Comparison of ENCODE assay signal across 8 mouse cellular contexts in the genomic region with DNA sequence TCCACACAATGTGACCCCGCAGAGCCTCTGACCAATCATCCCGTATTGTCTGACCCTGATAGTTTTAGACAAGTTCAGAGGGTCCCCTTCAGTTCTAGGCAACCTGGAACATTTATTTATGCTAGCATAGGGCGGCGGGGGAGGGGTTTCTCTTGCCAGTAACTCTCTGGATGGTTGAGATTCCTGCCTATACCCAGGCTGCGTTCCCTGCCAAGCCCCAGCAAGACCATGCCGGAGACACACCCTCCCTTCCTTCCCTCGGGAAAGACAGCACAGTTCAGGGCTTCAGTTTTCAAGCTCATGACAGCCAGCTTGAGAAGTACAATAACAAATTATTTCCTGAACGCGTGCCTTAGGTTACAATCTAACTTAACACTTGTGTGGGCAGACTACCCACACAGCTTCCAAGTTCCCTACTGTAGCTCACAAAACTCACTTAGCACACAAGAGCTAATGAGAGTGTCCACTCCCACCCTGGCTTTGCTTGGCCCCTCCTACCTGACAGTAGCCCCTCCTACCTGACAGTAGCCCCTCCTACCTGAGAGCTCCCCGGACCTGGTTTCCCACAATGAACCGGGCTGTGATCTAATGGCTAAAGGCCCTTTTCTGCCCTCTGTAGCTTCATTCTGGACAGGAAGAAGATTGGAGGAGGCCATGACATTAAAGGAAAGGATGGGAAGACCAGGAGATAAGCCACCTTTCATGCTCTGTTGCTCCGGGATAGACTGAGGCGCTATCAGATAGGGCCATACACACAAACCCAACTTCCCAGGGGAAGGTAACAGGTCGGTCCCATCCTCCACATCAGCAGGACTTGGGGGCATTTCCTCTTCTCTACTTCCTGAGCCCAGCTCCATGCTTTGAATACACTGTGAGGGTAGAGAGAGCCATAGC. TPM values are rescaled to one million over a fixed set of nuclear protein-coding genes. Genes with fewer than 3 reads are reported as not detected.
A peak's percentile ranks its signal among the peaks of the same experiment; 100 is the strongest.
DNase-seq lines count a peak whose midpoint lies in the region; ATAC-seq and TF ChIP-seq lines count a peak whose summit lies in the region.

No protein-coding gene starts in this region.

- H3K9me3 ChIP-seq in heart, embryonic 12.5 days (replicated peaks), result no peaks in the 10 kb centered on the region
- H3K9me3 ChIP-seq in kidney, embryonic 14.5 days (ENCODE audit: control insufficient read depth, low read length), result no peaks in the 10 kb centered on the region
- no peaks in the 10 kb centered on the region for H3K9me3 ChIP-seq in lung, postnatal 0 days (ENCODE audit: low read length)

- peaks cover 62% of the 10 kb centered on the region for H3K4me1 ChIP-seq in heart, embryonic 12.5 days (replicated peaks)
- H3K4me1 ChIP-seq in kidney, embryonic 14.5 days (ENCODE audit: control insufficient read depth, insufficient read depth, low read length), result peaks cover 27% of the 10 kb centered on the region
- H3K4me1 ChIP-seq in lung, postnatal 0 days (ENCODE audit: insufficient read depth, low read depth, low read length), result peaks cover 23% of the 10 kb centered on the region

- TF ChIP-seq EP300 in lung, postnatal 0 days (IDR thresholded peaks at IDR 0.05), result no peak

- H3K27me3 ChIP-seq in heart, embryonic 12.5 days (replicated peaks), result no peaks in the 10 kb centered on the region
- H3K27me3 ChIP-seq in kidney, embryonic 14.5 days (ENCODE audit: control insufficient read depth, insufficient read depth, low read length), result no peaks in the 10 kb centered on the region
- no peaks in the 10 kb centered on the region for H3K27me3 ChIP-seq in lung, postnatal 0 days (replicated peaks; ENCODE audit: insufficient read depth, low read length)

- H3K36me3 ChIP-seq in heart, embryonic 12.5 days, result peaks cover 14% of the 10 kb centered on the region; the same call in 1 of the 2 replicates
- no peaks in the 10 kb centered on the region for H3K36me3 ChIP-seq in kidney, embryonic 14.5 days (ENCODE audit: control insufficient read depth, insufficient read depth, low read length)
- H3K36me3 ChIP-seq in lung, postnatal 0 days (ENCODE audit: insufficient read depth, low read length), result no peaks in the 10 kb centered on the region

- peak; percentile 53 for DNase-seq in ES-CJ7 (ENCODE audit: low read depth, low spot score)
- DNase-seq in adrenal gland, postnatal 10 days, result peak; percentile 56
- peak; percentile 79 for DNase-seq in lung, postnatal 0 days (ENCODE audit: low spot score)
- peak; percentile 38 for DNase-seq in thymus, postnatal 25 days
- DNase-seq in MN1 (ENCODE audit: low spot score), result no peak
- DNase-seq in cerebellum, adult 8-10 months, result no peak

- ATAC-seq in heart, embryonic 12.5 days (ENCODE audit: insufficient number of reproducible peaks, low FRiP score), result peak; percentile 57
- peak; percentile 53 for ATAC-seq in kidney, embryonic 14.5 days (ENCODE audit: low FRiP score, low TSS enrichment)
- ATAC-seq in lung, postnatal 0 days, result peak; percentile 59

- no peak for TF ChIP-seq CTCF in lung, postnatal 0 days (IDR thresholded peaks at IDR 0.05)

- no peak overlapping the region for H3K4me3 ChIP-seq in heart, embryonic 12.5 days
- H3K4me3 ChIP-seq in kidney, embryonic 14.5 days (ENCODE audit: low read length), result no peak overlapping the region
- no peak overlapping the region for H3K4me3 ChIP-seq in lung, postnatal 0 days (ENCODE audit: low read depth, low read length)

- peak overlapping the region; percentile 42; the same call in 1 of the 2 replicates for H3K4me2 ChIP-seq in heart, embryonic 12.5 days
- H3K4me2 ChIP-seq in kidney, embryonic 14.5 days (replicated peaks; ENCODE audit: low read depth, low read length), result no peak overlapping the region; the same call in 1 of the 2 replicates
- H3K4me2 ChIP-seq in lung, postnatal 0 days (replicated peaks; ENCODE audit: low read depth, low read length), result peak overlapping the region; percentile 45

- WGBS in heart, embryonic 12.5 days, result 38% methylated on average over 14 of the region's 14 CpGs
- 41% methylated on average over 14 of the region's 14 CpGs for WGBS in kidney, embryonic 14.5 days
- WGBS in lung, postnatal 0 days, result 33% methylated on average over 14 of the region's 14 CpGs

- no peak overlapping the region for H3K9ac ChIP-seq in heart, embryonic 12.5 days
- H3K9ac ChIP-seq in kidney, embryonic 14.5 days (ENCODE audit: low read depth, low read length), result no peak overlapping the region
- no peak overlapping the region for H3K9ac ChIP-seq in lung, postnatal 0 days (replicated peaks; ENCODE audit: low read depth)

- peak overlapping the region; percentile 69 for H3K27ac ChIP-seq in heart, embryonic 12.5 days (ENCODE audit: poor library complexity, severe bottlenecking)
- H3K27ac ChIP-seq in kidney, embryonic 14.5 days (ENCODE audit: low read depth, low read length), result peak overlapping the region; percentile 88
- H3K27ac ChIP-seq in lung, postnatal 0 days (ENCODE audit: low read length), result peak overlapping the region; percentile 83

RNA-seq across cellular contexts. Expression of gene Klhl3, which starts 46.6 kb away (rescaled TPM):
- 1 to 10 TPM; 2.8 to 2.9 TPM for total RNA-seq in adrenal gland, postnatal 10 days (2021)
- polyA plus RNA-seq in heart, embryonic 12.5 days (2016; fragmentation: Nextera tagmentation; extraction: Ambion mirVana), result 4.4 and 4.5 TPM in 2 replicates
- 4.1 and 6.0 TPM in 2 replicates for polyA plus RNA-seq in kidney, embryonic 14.5 days (2014; fragmentation: Nextera tagmentation; extraction: Ambion mirVana)
- polyA plus RNA-seq in lung, postnatal 0 days (2015; fragmentation: Nextera tagmentation; extraction: Ambion mirVana), result 2.7 and 3.9 TPM in 2 replicates

Comparison
In these comparisons a context has a peak if more than half of its experiments do, and no peak if none do; other contexts are left out.
1. DNase-seq: peak in ES-CJ7 (single experiment), adrenal gland, postnatal 10 days (single experiment), lung, postnatal 0 days (single experiment) and thymus, postnatal 25 days (single experiment); none in MN1 (single experiment) and cerebellum, adult 8-10 months (single experiment).
2. Peak in every context shown above with its lines, with median percentiles within 50 percentile points of each other: ATAC-seq and H3K27ac ChIP-seq.